ENCODE assay signal across 34 mouse cellular contexts in genomic region chr10:78363366-78363765, GRCm38 (mm10).
"Had no signal": no experiment of that assay in that cellular context is flagged by ENCODE, and none has a peak within 500 bp of the region (broad histone marks: within the 10 kb centered on the region; RNA-seq: fewer than 3 reads in every experiment).

No protein-coding gene starts in this region.

- H3K27me3 ChIP-seq: heart, embryonic 15.5 days; hindbrain, embryonic 12.5 days; hindbrain, embryonic 13.5 days; hindbrain, embryonic 15.5 days; kidney, embryonic 15.5 days had no signal

- H3K4me2 ChIP-seq: heart, embryonic 11.5 days; heart, embryonic 12.5 days; heart, embryonic 13.5 days; heart, embryonic 15.5 days; hindbrain, embryonic 12.5 days; hindbrain, embryonic 13.5 days; hindbrain, embryonic 14.5 days; hindbrain, embryonic 15.5 days; kidney, embryonic 15.5 days had no signal

- H3K4me1 ChIP-seq: hindbrain, embryonic 12.5 days; hindbrain, embryonic 13.5 days; hindbrain, embryonic 15.5 days had no signal

- H3K4me3 ChIP-seq: heart, embryonic 12.5 days; heart, embryonic 13.5 days; heart, embryonic 15.5 days; hindbrain, embryonic 10.5 days; hindbrain, embryonic 12.5 days; hindbrain, embryonic 13.5 days; hindbrain, embryonic 15.5 days; kidney, embryonic 15.5 days; layer of hippocampus, adult 2 months; left cerebral cortex, adult 2 months had no signal

- ATAC-seq: hindbrain, embryonic 16.5 days; hindbrain, postnatal 0 days; inflammation-experienced regulatory T-cells, adult 6 months; intestine, embryonic 16.5 days; intestine, postnatal 0 days had no signal

- H3K9ac ChIP-seq: heart, embryonic 12.5 days; heart, embryonic 13.5 days; heart, embryonic 15.5 days; hindbrain, embryonic 12.5 days; hindbrain, embryonic 13.5 days; hindbrain, embryonic 14.5 days; hindbrain, embryonic 15.5 days; kidney, embryonic 15.5 days had no signal

- DNase-seq: heart, postnatal 10 days; heart, postnatal 14 days; heart, postnatal 36 days; heart, postnatal 4 days; kidney, adult 11 months; kidney, adult 18-20 months; kidney, adult 2 months; kidney, adult 8-10 months; kidney, adult 9 months; kidney, postnatal 10 days; kidney, postnatal 14 days; kidney, postnatal 25 days; kidney, postnatal 36 days; kidney, postnatal 4 days; layer of hippocampus, adult 9-11 months; layer of hippocampus, postnatal 36 days had no signal

- H3K9me3 ChIP-seq: heart, embryonic 12.5 days; heart, embryonic 13.5 days; heart, embryonic 15.5 days; hindbrain, embryonic 10.5 days; hindbrain, embryonic 12.5 days; hindbrain, embryonic 13.5 days; hindbrain, embryonic 15.5 days; kidney, embryonic 15.5 days had no signal

- H3K27ac ChIP-seq: heart, embryonic 13.5 days; heart, embryonic 15.5 days; hindbrain, embryonic 10.5 days; hindbrain, embryonic 12.5 days; hindbrain, embryonic 13.5 days; hindbrain, embryonic 14.5 days; hindbrain, embryonic 15.5 days; hindbrain, postnatal 0 days; kidney, embryonic 15.5 days; kidney, postnatal 0 days; layer of hippocampus, adult 2 months; left cerebral cortex, adult 2 months had no signal

- H3K36me3 ChIP-seq: heart, embryonic 12.5 days; heart, embryonic 13.5 days; heart, embryonic 15.5 days; hindbrain, embryonic 10.5 days; hindbrain, embryonic 12.5 days; hindbrain, embryonic 13.5 days; hindbrain, embryonic 15.5 days; kidney, embryonic 15.5 days had no signal
